Mouse (Mus musculus): ENCODE measurements around the gene Lipt1.

Lipt1 gene

DNA sequence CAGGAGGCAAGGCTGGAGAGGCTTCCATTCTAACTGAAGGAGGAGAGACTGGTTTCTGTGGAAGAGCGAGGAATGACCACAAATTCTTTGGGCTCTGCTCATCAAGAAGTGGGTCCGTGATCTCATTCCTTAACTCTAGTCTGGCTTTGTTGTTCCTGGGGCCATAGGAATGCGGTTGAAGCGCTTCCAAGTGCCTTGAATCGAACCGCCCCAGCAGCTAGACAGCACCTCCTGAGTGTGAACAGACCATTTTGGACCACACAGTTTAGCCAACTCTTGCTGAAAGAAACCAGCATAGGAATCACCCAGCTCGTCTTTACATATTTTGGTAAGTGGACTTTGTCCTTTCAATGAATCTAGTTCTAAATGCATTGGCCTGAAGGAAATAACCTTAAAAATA lies at the start of gene Lipt1:
TSS of gene Lipt1 (plus strand) at position 35 of the 400 bp plus-strand sequence.
- DNase-seq: peak in 1 of 2 experiments; percentile 42

- peak; percentile 82 to 84 for DNase-seq
These were observed 39.9 kb upstream of the Lipt1 start for GRCm38 (mm10) chr1:37831681-37832080.

DNA sequence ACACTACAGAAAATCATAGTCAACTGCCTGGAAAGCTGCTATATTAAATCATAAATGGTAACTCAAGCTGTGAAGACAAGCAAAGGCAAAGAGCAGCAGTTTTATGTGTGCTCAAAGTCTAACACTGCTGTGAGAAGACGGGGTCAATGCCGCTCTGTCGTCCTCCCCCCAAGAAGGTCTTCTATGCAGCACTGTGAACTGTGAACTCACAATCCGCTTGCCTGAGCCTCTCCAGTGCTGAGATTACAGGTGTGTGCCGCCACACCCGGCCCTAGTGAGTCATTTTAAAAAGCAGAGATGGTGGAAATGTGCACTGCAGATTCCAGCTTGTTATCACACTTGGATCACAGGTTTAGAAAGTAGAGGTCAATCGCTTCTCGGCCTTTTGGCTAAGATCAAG lies 24.7 kb upstream of the Lipt1 start:
- no peak for DNase-seq

- no peak for DNase-seq
These were observed 20.8 kb upstream of the Lipt1 start for GRCm38 (mm10) chr1:37850696-37851095.

GRCm38 (mm10) chr1:37864511-37865400 lies 6.8 kb upstream of the Lipt1 start:
- peak; percentile 100 for DNase-seq

DNA sequence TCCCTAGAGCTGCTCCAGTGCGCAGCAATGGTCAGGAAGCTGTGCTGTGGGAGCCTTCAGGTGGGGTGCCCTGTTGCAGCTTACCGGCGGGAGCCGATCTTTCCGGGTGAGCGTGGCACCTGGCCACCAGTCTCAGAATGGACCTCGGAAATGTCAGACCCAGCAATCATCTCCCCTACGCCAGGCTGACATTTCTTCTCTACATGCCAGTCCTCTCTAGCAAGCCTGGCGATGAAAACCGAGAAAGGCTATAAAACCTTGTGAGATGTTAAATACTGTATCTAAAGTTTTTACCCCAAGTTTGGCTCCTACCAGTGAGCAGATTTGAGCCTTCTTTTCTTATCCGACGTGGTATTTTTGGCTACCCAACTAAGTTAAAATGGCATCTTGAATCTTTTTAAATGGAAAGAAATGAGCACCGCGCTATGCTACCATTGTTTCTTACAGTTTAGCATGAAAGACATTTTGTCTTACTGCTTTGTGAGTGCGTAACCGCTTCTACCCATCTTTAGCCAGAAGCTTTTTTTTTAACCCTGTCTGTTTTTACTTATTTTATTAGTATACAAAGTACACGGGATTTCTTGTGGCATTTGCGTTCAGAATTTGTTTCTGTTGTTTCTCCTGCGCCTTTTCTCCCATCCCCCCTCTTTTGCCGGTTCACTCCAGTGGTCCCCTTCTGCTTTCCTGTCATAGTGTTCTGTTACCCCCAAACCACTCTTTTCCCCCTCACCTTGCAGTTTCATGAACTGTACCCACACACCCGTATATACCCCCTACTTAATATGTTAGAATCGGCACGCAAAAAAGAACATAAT lies 5.9 kb upstream of the Lipt1 start:
- peak; percentile 37 to 38 for DNase-seq

GRCm38 (mm10) chr1:37866286-37866685 lies 5.3 kb upstream of the Lipt1 start, which contains the start of gene Tsga10:
Gene Tsga10, minus strand, starts transcription at chr1:37866429.
- no peak for DNase-seq

DNA sequence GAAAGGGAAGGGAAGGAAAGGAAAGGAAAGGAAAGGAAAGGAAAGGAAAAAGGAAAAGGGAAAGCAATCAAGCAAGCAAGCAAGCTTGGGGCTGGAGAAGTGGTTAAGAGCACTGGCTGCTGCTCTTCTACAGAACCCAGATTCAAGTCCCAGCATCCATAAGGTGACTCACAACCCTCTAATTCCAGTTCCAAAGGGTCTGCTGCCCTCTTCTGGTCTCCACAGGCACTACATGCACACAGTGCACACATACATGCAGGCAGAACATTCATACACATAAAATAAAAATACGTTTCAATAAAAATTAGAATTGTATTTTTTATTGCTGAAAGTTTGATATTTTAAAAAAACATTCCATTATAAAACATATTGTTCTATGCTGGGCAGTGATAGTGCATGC lies 4.5 kb upstream of the Lipt1 start:
- peak; percentile 57 to 75 for DNase-seq

DNA sequence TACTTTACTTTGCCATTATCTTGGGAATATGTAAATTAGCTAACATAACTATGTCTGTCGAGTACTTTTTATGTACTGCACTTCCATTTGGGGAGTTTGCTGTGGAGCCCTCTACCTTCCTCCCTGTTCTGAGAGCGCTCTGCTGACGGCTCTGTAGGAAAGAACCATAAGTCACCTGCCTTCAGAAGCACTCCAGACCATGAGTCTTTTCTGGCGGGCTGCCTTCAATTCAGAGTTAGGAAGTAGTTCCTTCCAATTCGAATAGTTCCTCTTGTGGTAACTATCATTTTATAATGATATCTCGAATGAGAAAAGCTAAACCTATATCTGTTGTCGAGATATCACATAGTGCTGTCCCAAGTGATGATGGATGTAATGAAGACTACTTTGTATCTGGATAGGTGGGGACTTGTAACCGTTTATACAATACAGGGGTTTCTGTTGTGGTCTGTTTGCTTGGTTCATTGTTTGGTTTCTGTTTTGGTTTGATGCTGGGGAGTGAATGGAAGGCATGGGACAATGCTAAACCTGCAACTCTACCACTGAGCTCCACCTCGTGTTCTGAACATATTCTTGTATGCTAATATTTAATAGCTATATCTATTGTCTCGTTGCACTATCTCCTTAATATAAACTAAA lies 3.7 kb upstream of the Lipt1 start:
- no peak for DNase-seq

DNA sequence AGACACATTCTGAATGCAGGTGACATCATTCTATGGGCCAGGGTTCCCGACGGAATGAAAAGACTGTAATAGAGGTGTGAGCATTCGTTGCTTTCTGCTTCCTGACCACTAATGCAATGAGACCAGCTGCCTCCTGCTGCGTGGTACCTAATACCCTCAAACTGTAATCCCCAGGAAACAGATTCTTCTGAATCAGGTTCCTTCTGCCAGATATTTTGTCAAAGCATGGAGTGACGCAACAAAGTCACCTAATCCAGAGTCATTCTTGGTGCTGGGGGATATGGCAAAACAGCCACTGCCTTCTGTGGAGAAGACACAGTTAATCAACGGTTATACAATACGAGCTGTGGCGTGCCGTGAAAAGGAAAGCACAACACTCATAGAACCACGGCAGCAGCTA lies 2.9 kb upstream of the Lipt1 start:
- no peak for DNase-seq

DNA sequence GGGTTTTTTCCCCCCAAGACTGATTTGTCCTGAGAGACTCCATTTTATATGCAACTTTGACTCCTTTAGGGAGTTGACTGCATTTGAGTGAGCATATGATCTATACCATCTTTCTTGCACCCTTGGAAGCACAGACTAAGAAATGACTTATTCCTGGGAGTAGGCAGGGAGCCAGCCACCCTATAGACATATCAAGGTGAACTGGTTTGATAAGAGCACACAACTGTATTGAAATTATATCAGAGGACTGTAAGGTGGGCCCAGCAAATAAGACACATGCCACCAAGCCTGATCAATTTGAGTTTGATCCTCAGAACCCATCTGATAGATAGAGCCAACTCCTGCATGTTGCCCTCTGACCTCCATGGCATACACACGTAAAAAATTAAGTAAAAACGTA lies 2.2 kb upstream of the Lipt1 start:
- no peak for DNase-seq

DNA sequence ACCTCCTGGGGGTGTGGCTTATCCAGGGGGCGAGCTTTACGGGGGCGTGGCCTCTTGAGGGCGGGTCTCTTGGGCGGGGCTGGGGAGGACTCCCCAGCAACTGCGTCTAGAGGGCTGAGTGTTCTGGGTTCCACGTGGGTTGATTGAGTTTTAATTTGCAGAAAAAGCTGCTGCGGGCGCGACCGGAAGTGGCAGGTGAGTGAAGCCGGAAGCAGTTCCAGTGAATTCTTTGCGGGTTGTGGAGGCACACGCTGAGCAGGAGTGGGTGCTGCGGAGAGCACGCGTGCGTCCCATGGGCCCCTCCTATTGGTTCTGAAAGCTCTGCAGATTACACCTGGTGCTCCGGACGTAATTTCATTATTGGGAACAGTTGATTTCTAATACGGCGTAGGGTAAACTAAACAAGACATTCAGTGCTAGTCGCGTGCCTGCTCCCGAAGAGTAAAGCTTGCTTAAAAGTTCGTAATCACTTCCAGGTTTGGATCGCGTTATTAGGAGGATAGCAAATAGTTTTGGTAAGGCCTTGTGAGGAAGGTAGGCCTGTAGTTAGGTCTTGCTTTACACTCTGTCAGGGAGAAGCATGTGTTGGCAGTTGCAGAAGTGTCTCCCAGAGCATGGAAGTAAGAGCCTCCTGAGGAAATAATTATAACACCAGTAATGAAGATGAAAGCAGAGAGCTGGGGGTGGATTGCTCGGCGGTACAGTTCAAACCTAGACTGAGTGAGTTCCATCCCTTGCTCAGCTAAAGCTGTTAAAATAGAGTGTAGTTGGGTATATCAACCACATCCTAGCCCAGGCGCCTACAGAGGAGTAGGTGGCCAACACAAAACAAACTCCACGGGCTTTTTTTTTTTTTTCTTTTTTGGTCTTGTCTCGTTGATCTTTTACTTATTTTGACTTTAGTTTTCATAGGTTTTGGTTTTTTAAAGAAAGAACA lies 861 bp downstream of the Lipt1 start:
- DNase-seq: peak; percentile 84 to 87

- DNase-seq: no peak
These were observed 1.6 kb downstream of the Lipt1 start for GRCm38 (mm10) chr1:37873157-37873556.

- no peak for DNase-seq
These were observed 6.4 kb downstream of the Lipt1 start for GRCm38 (mm10) chr1:37877736-37878460.

DNA sequence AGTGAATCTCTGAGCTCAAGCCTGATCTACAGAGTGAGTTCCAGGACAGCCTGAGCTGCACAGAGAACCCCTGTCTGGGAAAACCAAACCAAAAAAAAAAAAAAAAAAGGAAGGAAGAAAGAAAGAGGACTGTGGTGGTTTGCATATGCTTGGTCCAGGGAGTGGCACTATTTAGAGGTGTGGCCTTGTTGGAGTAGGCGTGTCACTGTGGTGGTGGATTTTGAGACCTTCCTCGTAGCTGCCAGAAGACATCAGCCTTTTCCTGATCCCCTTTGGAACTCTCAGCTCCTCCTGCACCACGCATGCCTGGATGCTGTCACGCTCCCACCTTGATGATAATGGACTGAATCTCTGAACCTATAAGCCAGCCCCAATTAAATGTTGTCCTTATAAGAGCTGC lies 11.9 kb downstream of the Lipt1 start:
- DNase-seq: no peak

- DNase-seq: no peak
These were observed 12.9 kb downstream of the Lipt1 start for GRCm38 (mm10) chr1:37884451-37884850.

DNA sequence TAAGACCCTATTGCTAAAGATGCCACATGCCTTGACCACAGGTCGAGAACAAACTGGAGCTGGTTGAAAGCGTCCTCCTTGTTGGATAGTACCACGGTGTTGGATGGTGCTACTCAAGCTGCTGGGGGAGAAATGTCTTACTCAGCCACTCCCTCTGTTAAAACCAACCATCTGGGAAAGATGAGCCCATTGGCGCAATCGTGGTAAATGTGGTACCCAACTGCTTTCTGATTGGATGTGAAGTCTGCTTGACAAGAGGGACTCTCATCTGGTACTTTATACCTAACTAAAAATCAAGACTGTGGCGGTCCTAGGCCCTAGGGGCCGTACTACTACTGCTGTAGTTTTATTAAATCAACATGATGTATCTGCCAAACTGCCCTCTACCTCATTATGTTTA lies 17.7 kb downstream of the Lipt1 start:
- DNase-seq: no peak

- peak; percentile 94 to 95 for DNase-seq
These were observed 18.6 kb downstream of the Lipt1 start, which contains the start of the genes Mitd1 and Mrpl30 for GRCm38 (mm10) chr1:37890025-37890652. Gene Mitd1, minus strand, starts transcription at chr1:37890411. Gene Mrpl30, plus strand, starts transcription at chr1:37890477.

DNA sequence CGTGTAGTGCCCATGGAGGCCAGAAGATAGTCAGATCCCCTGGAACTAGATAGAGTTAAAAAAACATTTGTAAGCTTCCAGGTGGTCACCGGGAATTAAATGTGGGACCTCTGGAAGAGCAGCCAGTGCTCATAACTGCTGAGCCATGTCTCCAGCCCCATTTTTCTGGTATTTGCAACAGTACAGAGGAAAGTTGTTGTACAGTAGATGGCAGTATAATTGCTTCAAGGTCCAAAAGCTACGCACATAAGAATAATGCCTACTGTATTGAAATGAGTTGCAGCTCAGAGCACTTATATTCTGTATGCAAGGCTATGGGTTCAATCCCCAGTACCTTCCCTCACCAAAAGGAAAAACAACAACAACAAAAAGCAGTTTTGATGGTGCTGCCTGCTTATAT lies 19.9 kb downstream of the Lipt1 start:
- no peak for DNase-seq

- no peak for DNase-seq
These were observed 23.1 kb downstream of the Lipt1 start for GRCm38 (mm10) chr1:37894606-37895005.

DNA sequence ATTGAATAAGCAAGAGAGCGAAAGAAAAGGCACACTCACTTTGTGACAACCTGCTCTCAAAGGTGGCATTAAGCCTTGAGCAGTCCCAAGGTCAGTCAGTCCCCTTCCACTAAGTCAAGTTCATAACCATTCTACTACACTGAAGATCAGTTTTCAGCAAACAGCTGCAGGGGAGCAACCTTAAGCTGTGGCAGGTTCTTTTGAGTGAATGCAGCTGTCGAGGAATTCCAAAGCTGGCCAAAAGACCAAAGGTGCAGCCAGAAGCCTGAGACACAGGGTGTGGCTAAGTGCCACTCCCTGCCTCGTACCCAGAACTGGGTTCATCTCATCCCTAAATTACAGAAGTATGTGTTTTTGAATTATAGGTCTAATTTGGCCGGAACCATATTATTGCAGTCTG lies 28.3 kb downstream of the Lipt1 start:
- no peak for DNase-seq
